Mouse (Mus musculus) urinary bladder, postnatal 10 days (tissue): ENCODE data around the gene Dkk3.
A peak's percentile ranks its signal among the peaks of the same experiment; 100 is the strongest.
"Not testable (repeated sequence)": the region's sequence is repeated elsewhere in the genome, so short reads cannot be mapped to it uniquely, and the experiment has no call there.

Experiments
- DNase-seq: peaks from one replicate; pipeline ENCODE4 v3.0.0; 2022; ENCODE audit warnings: low spot score

The Dkk3 gene

DNA sequence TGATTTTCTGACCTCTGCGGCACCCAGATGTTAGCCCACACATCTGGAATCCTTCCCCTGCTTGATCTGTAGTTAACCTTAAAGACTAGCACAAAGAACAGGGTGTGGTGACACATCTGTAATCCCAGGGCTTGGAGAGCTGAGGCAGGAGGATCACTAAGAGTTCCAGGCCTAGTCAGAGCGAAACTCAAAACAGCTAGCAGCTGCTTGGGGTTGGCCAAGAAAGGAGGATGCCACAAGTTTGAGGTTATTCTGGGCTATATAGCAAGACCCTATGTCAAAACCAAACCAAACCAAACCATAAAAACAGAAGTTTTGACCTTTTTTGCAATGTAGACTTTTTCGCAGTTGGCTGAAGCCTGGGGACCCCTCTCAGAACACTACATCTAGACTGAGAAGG lies 28.2 kb downstream of the Dkk3 start:
- no peak for DNase-seq

DNA sequence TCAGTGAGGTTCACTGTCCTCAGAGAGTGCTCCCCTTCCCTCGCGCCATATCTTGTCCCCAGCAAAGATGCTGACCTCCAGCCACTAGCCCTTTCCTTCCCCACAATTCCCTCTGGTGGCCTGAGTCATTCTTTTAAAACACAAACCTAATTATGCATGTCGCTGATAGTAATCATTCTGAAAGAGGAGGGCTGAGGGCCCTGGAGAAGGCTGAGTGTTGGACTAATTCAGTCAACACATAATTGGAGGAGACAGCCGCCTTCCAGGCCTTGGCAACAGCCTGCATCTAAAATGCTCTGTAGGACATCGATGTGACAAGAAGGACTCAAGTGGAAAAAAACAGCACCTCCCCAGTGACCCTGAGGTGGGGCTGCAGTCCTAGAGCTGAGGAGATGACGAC lies 29.0 kb downstream of the Dkk3 start:
- no peak for DNase-seq

DNA sequence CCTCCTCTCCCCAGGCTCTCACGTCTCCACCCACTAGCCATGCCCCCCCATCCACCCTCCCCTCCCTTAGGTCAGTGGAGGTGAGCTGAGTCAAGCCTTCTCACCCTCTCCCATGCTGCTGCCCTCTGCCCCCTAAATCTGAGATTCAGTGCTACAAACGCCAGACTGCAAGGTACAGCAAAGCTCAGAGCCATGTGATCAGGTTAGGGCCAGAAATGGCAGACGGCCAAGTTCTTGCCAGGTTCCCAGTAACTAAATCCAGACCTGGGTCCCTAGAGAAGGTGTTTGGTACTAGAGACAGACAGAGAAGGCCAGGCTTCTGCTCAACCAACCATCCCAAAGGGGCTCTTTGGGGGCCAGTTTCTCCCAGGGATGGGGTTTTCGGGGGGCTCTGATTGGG lies 30.0 kb downstream of the Dkk3 start:
- DNase-seq, result no peak

DNA sequence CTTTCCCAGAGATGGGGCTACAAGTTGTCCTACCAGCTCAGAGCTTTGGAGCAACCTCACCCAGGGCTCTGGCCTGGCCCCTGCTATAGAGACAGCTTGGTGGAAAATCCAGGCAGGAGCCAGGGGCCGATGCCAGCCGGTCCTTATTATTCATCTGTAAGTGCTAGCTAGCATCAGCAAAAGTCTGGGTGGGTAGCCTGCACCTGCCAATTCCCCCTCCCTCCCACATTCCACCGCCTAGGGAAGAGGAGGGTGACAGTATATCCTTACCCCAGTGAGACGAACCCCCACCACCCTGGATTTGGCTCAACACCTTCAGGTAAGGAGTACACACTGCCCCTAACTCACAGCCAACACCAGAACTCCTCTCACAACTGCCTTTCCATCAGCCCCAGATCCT lies 30.9 kb downstream of the Dkk3 start:
- no peak for DNase-seq

DNA sequence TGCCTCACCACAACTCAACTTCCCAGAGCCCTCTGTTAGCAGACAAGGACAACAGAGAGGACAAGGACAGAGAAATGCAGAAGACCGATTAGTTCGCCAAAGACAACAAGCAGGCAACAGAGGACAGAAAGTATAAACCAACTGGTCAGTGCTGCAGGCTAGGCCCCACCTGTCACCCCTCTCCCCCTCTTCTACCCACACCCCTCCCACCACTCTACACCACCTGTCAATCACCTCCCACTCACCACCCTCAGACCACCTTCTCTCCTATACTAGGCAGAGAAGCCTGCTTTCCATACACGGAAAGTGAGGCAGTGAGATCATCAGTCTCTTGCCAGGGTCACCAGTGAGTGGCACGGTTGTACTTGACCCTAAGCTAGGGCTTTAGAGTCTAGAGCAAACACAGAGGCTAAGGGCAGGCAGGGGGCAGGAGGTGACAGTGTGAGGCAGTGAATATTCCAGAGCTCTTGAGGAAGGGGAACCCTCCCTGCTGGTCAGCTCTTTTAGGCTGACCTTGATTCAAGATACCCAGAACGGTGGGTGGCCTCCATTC lies 31.7 kb downstream of the Dkk3 start:
- DNase-seq, result no peak

DNA sequence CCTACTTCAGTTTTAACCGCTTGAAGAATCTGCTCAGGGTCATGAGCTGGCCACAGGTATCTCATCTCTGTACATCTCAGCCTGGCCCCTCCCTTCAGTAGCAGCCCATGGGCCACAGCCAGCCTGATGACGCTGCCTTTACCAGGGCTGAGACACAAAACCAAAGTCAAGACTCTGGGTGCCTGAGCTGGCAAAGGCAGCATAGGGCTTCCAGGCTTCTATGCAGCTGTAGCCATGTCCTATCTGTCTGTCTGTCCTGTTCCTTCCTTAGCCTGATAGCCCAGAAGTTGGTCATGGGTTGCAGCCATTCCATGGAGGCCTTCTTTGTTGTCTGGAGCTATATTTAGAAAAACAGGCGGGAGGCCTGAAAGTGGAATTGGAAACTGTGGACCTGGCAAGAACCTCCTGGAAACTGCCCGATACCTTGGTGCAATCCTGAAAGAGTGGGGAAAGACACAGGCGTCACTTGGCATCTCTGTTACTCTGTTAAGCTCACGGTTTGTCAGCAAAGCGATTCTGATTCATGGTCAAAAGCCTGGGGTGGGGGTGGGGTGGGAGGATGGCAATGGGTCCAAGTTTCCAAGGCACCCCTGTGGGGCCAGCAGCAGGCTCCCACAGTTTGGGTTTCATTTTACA lies 33.1 kb downstream of the Dkk3 start:
- DNase-seq, result no peak

DNA sequence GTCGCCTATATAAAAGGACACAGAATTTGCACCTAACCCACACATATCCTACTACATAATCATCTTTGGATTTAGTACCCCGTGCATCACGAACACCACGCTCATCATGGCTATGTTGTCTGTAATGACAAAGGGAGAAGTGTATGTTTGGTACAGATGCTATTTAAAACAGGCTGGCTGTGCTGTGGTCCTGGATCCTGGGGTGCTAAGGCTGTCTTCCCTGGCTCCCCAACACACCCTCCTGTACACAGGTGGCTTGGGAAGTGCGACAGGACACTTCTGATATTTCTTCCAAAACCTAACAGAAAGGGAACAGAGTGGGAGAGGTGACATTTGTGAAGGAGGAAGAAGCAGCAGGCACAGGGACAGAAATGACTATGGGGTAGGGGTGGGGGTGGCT lies 35.2 kb downstream of the Dkk3 start:
- DNase-seq, result no peak

DNA sequence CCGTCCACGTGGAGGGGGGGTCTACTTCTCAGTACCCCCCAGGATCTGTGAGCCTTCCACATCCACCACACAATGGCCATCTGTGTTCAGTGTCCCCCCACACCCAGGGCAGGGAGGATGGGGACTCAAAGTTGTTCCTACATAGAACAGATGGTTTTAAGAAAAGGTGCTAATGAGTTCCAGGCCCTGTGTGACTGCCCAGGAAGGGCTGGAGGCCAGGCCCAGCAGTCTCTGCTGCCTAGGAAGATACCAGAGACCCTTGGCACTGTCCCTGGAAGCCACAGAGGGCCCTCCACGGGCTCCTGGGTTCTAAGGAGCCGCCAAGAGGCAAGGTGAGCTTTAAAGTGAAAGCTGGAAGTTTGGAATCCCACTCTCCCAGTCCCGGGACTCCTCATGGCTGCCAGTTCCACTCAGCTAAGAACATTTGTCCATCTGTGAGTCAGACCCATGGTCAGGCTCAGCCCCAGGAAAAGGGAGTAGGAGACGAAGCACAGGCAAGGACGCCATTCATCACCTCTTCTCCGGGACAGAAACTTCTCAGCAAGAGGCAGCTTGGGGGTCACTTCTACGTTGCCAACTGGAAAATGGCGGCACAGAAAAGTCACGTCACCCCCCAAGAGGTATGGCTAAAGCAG lies 36.9 kb downstream of the Dkk3 start:
- DNase-seq, result no peak

DNA sequence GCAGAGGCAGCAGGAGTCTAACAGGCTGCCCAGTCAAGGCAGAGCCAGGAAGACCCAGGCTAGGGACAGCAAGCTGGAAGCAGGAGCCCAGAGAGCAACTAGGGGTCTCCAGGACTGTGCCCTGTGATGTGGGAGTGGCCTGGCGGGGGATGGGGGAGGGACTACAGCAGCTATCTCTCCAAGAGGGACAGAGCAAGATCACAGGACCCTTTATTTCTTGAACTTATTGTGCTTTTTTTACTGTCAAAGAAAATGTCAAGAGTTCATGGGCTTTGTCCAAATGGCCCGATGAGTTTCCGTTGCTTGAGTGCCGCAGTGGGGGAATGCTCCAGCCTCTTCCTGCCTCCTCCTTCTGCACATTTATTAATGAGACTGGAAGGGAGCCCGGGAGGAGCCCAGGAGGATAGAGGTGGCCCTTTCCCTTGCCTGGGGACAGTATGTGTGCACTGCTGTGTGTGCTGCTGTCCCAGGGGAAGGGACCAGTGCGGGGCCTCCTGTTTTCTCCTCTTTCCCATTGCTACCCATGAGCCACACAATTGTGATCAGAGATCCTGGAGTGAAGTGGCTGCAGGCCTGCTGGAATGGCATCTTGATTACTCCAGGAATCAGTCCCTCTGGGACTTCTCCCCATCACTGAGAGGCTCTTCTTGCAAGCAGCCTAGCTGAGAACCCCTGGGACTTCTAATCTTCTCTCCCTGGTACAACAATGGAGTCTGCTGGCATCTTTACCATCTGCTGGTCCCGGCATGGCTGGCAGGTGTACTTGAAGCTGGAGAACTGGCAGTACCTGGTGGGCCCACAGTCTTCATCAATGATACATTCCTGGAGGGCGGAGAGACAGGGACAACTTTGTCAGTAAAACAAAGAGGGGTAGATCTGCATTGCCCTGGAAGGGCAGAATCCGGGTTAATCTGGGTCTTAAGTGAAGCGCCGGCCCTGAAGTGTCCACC lies 37.7 kb downstream of the Dkk3 start:
- DNase-seq, result no peak

DNA sequence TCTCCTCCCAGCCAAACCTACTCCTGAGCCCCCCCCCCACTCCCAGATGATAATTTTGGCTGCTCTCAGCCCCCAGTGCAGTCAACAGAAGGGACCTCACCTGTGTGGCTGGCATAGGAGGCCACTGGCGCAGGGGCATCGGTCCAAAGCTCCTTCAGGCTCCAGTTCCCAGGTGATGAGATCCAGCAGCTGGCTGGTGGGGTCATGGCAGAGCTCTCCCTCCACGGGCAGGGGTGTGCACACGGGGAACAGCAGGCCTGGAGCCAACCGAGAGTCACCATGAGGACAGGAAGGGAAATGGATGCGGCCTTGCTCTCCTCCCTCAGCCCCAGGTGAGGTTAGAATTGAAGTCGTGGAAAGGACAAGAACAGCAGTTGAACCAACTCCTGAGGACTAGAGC lies 39.6 kb downstream of the Dkk3 start:
- no peak for DNase-seq

DNA sequence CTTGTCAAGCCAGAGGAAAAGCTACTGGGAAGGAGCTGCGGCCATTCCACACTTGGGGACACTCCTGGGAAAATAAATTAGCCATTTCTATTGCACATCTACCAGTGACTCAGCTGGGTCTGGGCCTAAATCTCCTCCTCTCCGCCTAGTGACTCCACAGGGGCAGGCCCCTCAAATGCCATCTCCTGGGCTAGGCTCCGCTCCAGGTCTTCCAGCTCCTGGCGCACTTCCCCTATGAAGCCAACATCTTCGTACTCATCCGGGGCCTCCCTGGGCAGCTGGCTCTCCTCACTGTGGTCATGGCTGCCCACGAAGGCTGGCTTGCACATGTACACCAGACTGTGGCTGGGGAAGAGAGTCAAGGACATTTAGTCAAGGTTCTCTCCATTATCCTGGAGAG lies 40.8 kb downstream of the Dkk3 start:
- no peak for DNase-seq

DNA sequence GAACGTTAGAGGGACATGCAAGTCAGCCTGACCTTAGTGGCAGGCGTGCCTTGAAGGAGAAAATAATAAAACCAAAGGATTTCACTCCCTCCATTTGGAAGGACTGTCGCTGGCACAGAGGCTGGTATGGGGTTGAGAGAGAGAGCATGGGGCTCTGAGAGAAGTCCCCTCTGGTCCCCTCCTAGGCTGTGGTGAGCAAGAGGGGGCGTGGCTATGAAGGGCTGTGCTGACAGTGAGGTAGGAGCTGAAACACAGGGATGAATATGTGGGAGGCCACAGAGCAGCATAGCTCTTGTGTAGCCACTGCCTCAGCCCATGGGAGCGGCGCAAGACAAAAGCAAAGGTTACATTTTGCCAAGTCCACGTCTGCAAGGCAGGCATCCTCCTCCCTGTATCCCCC lies 41.4 kb downstream of the Dkk3 start:
- no peak for DNase-seq

DNA sequence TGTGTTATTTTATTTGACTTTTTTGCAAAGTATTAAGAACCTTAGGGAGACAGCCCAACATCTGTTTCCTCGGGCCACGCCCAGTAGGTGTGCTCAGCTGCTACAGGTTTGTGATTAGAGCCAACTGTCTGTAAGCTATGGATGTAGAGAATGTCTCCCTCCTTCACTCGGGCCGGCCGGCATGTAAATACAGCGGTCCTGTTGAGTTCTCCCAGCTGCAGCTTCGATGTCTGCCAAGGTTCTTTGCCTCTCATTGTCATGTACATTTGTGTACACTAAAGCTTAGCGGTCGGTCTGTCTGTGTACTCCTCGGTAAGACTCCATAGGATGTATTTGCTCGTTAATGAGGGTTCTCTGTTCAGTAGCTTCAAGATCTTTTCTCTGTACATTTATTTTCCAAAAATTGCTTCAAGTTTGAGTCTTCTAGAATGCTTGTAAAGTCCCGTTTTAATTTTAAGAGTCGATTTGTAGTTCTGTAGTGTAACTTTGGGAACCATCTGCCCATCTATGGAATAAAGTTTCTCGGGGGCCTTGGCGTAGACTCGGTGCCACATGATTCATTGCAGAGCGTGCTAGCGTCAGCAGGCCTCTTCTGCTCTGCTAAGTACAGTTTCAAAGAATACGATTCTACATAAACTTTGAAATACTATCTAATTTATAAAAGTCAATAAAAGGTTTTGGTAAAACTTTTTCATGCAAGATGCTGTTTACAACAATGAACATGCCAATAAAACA lies 48.1 kb downstream of the Dkk3 start:
- DNase-seq, result no peak

DNA sequence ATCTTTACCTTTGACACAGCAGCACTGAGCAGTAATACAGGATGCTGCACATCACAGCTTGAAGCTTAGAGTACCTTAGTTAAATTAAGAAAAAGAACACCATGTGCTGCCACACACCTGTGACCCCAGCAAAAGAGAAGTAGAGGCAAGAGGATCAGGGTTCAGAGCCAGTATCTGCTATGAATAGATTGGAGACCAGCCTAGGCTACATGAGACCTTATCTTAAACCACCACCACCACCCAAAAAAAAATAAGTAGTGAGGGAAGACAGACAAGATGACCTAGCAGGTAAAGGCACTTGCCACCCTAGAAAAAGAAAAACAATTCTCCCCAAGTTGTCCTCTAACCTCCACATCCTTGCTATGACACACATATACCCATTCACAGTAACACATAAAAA lies 50.1 kb downstream of the Dkk3 start:
- no peak for DNase-seq

DNA sequence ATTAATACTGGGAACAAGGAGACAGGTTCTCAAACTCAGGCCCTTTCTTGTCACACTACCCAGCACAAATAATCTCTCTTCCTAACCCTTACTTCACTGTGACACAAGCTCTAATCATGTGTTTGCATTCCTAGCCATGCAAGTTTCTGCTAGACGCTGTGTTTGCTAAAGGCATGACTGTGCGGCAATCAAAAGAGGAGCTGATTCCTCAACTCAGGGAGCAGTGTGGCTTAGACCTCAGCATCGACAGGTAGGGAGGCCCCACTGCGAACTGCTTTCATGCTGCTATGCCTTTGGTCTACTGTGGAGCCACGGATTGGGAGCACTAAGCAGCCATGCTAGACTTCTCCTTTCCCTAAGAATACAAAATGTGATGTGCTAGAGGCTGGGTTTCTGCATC lies 55.0 kb downstream of the Dkk3 start:
- DNase-seq, result no peak

DNA sequence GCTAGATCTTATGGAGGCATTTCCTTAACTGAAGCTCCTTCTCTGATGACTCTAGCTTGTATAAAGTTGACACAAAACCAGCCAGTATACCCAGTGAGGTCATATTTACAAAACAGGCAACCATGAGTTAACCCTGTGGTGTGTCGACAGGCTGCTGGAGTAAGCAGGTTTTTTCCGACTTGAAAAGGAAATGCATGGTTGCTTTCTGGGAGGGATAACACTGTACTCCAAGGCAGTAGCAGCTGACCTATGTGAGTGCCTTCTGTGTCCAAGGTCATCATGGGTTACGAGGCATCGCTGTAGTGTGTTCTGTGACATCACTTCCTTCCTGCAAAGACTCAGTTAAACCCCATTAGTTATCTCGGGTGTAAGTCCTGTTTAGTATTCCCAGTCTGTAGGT lies 55.9 kb downstream of the Dkk3 start:
- DNase-seq, result no peak

DNA sequence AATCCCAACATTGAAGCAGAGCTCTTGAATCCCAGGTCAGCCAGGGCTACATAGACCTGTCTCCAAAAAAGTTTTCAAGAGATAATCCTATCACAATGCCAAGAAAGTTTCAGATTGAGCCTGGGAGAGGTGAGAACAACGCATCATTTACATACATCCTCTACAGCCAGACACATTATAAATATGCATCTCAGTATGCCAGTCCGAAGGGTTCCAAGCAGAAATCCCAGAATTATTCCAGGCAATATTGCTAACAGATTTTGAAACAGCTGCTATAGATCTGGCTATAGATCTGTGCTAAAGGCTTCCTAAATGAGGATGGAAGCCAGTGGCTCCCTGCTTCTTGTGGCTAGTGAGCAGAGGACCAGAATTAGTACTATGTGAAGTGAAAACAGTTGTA lies 58.0 kb downstream of the Dkk3 start:
- no peak for DNase-seq

DNA sequence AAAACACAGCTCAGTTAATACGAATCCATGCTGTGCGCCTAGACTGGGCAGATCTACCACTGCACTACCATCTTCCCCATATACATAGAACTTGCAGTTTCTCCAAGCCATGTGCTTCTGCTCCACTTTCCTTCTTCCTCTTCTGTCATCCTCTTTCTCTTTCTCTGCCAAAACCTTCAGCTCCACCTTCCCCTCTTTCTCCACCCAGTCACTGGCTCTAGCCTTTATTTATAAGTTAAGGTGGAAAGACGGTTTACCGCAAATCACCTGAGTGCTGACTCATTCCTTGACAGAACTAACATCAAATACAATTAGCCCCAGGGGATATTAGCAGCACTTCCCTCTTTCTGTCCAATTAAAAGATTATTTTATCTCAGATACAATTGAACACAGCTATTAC lies 63.9 kb downstream of the Dkk3 start:
- not testable (repeated sequence) for DNase-seq

DNA sequence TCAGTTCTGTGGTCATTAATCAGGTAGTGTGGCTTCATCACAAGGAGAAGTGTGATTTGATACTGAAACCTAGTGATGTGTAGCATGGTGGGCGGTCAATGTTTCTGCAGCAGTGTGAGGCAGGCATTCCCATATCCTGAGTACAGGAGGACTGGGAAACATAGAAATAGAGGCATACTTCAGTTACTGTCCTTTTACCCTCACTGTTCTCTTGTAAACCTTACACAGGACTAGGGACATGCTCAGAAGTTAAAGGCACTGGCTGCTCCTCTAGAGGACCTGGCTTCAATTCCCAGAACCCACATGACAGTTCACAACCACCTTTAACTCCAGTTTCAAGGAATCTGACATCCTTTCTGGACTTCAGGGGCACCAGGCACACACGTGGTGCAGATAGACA lies 72.7 kb downstream of the Dkk3 start:
- DNase-seq, result no peak

DNA sequence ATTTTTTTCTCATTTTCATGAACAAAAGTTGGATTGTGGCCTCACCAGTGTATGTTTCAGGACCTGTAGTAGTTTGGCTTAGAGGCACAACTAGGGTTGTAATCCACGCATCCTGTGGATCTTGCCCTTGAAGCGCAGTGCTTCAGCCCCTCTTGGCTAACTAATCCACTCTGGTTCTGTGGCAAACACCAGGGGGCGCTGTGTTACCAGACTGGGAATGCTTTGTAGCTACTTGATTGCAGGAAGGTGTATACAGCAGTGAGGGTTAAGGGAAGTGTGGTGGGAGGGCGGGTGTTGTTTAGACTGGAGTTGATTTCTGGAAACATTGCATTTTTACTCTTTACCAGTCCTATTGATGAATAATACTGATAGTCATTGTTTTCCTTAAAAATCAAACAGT lies 73.8 kb downstream of the Dkk3 start:
- peak; percentile 66 for DNase-seq

DNA sequence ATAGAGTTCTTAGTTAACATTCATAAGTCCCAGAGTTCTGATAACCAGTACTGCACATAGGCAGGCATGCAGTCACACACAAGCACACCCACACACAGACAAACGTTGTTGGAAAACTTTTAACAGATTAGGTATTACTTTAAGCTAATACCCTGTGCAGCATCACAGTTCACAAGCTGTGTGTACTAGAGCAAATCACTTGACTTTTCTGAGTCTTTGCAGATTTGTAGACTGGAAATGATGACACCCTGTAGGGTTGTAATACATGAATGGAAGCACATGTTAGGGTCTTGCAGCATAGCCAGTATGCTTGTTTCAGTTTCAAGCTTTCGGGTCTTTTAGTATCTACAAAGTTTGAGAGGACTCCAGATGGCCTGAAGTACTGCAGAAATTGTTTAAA lies 74.6 kb downstream of the Dkk3 start:
- no peak for DNase-seq

DNA sequence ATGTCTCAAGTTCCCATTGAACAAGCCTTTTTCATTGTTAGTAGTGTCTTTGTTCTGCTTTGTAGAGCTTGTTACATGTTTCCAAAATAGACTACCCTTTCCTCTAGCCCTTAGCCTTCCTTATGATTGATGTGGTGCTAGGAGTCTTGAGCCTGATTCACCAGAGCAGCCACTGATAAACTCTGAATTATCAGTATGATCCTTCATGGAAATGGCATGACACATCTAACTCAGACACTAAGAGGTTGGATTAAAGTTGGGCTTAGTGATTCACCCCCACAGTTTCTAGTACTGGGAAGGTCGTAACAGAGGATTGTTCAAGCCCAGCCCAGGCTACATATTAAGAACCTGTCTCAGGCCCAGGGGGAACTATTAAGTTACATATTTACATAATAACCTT lies 76.2 kb downstream of the Dkk3 start:
- no peak for DNase-seq
